13 mouse cellular contexts compared by ENCODE assay signal in the genomic region with DNA sequence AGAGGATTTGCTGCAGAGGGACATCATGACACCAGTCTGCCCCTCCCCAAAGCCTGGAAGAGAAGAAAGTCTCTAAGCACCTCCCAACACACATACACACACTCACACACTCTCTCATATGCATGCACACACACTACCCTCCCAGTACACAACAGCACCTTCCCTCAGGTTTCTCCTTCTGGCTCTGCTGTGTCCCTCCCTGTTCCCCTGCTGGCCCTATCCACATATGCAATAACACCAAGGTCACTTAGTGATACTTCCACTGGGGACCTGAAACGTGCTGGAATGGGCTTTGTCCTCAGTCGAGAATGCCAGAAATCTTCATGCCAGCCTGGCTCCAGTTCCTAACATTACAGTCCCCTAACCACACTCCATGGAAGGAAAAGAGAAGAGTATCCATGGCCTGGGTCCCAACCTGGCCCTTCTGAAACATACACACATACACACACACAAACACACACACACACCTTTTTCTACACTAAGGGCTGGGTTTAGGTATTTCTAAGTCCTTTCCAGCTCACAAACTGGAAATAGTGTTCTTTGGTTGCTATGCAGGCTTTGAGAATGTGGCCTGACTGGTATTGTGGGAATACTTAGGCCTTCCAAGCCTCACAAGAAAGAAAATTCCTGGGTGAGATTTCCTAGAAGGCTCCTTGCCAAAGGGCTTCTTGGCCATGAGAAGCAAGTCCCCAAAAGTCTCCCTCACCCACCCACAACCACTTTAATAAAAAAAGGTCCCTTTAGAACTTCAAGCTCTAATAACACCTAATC. TPM values are rescaled to one million over a fixed set of nuclear protein-coding genes. Genes with fewer than 3 reads are reported as not detected.
DNase-seq lines count a peak whose midpoint lies in the region; ATAC-seq lines count a peak whose summit lies in the region.
"Had no signal": no experiment of that assay in that cellular context is flagged by ENCODE, and none has a peak within 500 bp of the region (broad histone marks: within the 10 kb centered on the region; RNA-seq: fewer than 3 reads in every experiment).

No protein-coding gene starts in this region.

- no peak for DNase-seq in hindbrain, embryonic 14.5 days (ENCODE audit: low spot score)
- peak; percentile 12 for DNase-seq in lung, postnatal 10 days
- DNase-seq in lung, postnatal 14 days = no peak
- DNase-seq in kidney, adult 9 months = peak; percentile 50
- DNase-seq in urinary bladder, adult 18-20 months (ENCODE audit: low spot score in 2 of 2) = no peak
- DNase-seq in B cell, adult 2 months = no peak
- DNase-seq: cerebellum, postnatal 36 days; heart, postnatal 4 days; thymus, postnatal 14 days had no signal

- H3K27ac ChIP-seq in hindbrain, embryonic 14.5 days = no peak overlapping the region
- no peak overlapping the region; the same call in 1 of the 2 replicates for H3K27ac ChIP-seq in hindbrain, embryonic 13.5 days
- H3K27ac ChIP-seq: forebrain, embryonic 12.5 days; heart, embryonic 13.5 days; midbrain, embryonic 12.5 days had no signal

- no peaks in the 10 kb centered on the region for H3K36me3 ChIP-seq in hindbrain, embryonic 14.5 days (replicated peaks; ENCODE audit: control insufficient read depth, insufficient read depth)
- no peaks in the 10 kb centered on the region for H3K36me3 ChIP-seq in hindbrain, embryonic 13.5 days
- H3K36me3 ChIP-seq: forebrain, embryonic 12.5 days; heart, embryonic 13.5 days; midbrain, embryonic 12.5 days had no signal

- 47% methylated on average over 2 of the region's 2 CpGs for WGBS in hindbrain, embryonic 14.5 days
- WGBS in hindbrain, embryonic 13.5 days = 57% methylated on average over 2 of the region's 2 CpGs

- H3K9me3 ChIP-seq in hindbrain, embryonic 14.5 days (ENCODE audit: control insufficient read depth, low read length) = no peaks in the 10 kb centered on the region
- 0 out of 2 replicates have a peak, but pooled peaks cover 2% of the 10 kb centered on the region for H3K9me3 ChIP-seq in hindbrain, embryonic 13.5 days
- H3K9me3 ChIP-seq: forebrain, embryonic 12.5 days; heart, embryonic 13.5 days; midbrain, embryonic 12.5 days had no signal

- no peaks in the 10 kb centered on the region for H3K27me3 ChIP-seq in hindbrain, embryonic 14.5 days (ENCODE audit: control insufficient read depth, insufficient read depth, low read length)
- H3K27me3 ChIP-seq in hindbrain, embryonic 13.5 days = no peaks in the 10 kb centered on the region
- H3K27me3 ChIP-seq: forebrain, embryonic 12.5 days; heart, embryonic 13.5 days had no signal

- no peak overlapping the region for H3K4me2 ChIP-seq in hindbrain, embryonic 14.5 days (replicated peaks)
- H3K4me2 ChIP-seq in hindbrain, embryonic 13.5 days = no peak overlapping the region
- H3K4me2 ChIP-seq: forebrain, embryonic 12.5 days; heart, embryonic 13.5 days; midbrain, embryonic 12.5 days had no signal

- no peaks in the 10 kb centered on the region for H3K4me1 ChIP-seq in hindbrain, embryonic 14.5 days (replicated peaks; ENCODE audit: control insufficient read depth, insufficient read depth, low read length)
- H3K4me1 ChIP-seq in hindbrain, embryonic 13.5 days (replicated peaks) = peaks cover 1% of the 10 kb centered on the region

- no peak overlapping the region for H3K9ac ChIP-seq in hindbrain, embryonic 14.5 days
- H3K9ac ChIP-seq in hindbrain, embryonic 13.5 days = no peak overlapping the region
- H3K9ac ChIP-seq: forebrain, embryonic 12.5 days; heart, embryonic 13.5 days; midbrain, embryonic 12.5 days had no signal

- ATAC-seq in hindbrain, embryonic 14.5 days (ENCODE audit: low FRiP score) = peak; percentile 21; the same call in 1 of the 2 replicates
- ATAC-seq in hindbrain, embryonic 13.5 days (ENCODE audit: low FRiP score) = no peak

- no peak overlapping the region for H3K4me3 ChIP-seq in hindbrain, embryonic 14.5 days (replicated peaks; ENCODE audit: low read length)
- H3K4me3 ChIP-seq in hindbrain, embryonic 13.5 days = no peak overlapping the region
- H3K4me3 ChIP-seq: forebrain, embryonic 12.5 days; heart, embryonic 13.5 days; midbrain, embryonic 12.5 days had no signal

RNA-seq across cellular contexts. Expression of a gene that starts 43.2 kb away (rescaled TPM):
- polyA plus RNA-seq in hindbrain, embryonic 14.5 days (2014; fragmentation: Nextera tagmentation; extraction: Ambion mirVana) = 50.3 and 63.6 TPM in 2 replicates
- 58.9 and 63.9 TPM in 2 replicates for polyA plus RNA-seq in hindbrain, embryonic 13.5 days (2015; fragmentation: Nextera tagmentation; extraction: Ambion mirVana)

Comparison
In these comparisons a context has a peak if more than half of its experiments do, and no peak if none do; other contexts are left out.
1. DNase-seq: peak in lung, postnatal 10 days (single experiment) and kidney, adult 9 months (single experiment); none in hindbrain, embryonic 14.5 days (single experiment), lung, postnatal 14 days (single experiment), urinary bladder, adult 18-20 months (0 of 2) and B cell, adult 2 months (0 of 2).